Mouse (Mus musculus) MN1 (cell line): ENCODE results near the gene Capn15.

Experiments
- DNase-seq: peaks from one replicate; pipeline ENCODE4 v3.0.0-alpha.2; 2016; ENCODE audit warnings: low spot score

The Capn15 gene

DNA sequence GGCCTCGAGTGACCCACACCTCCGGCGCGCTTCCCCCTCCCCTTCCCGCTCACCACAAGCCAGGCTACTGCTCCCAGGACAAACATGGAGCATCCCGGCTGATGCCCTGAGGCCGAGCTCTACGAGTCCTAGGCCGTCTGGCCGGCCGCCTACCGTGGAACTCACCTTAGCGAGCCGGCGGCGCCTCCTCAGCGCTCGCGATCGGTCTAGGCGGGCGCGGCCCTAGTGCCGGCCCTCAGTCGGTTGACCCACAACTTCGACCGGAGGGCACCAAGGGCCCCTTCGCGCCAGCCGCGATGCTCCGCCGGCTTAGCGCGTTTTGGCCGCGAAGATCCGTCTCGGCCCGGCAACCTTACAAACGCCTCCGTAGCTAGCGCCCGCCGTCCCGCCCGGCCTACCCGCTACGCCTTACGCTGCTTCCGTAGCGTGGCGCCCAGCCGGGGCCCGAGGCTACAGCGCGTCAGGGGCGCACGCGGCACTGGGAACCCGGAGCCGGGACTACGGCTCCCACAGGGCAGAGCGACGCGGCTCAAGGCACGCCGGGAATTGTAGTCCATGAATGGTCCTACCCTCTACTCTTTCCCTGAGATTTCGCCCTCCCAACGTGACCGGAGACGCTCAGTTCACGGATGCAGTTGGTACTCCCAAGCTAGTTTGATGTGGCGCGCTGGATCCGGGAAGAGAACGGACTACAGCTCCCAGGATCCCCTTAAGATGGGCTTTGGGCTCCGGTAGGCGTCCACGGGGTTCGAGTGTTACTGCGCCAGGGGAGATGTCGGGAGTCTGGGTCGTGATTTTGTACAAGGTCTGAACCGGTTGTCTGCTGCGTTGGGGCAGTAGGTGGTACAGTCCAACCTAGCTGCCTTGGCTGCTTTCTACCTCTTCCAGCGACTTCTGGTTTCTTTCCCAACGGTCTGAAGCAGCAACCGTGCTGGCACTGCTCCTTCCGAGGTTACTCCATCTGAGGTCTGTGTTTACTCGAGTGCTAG is at the start of gene Capn15:
TSS of gene Capn15 (minus strand) at position 491 of the 989 bp plus-strand sequence.
- DNase-seq: peak; percentile 96

- no peak for DNase-seq
Observed at GRCm38 (mm10) chr17:26032037-26032436, 46.4 kb upstream of the Capn15 start.

DNA sequence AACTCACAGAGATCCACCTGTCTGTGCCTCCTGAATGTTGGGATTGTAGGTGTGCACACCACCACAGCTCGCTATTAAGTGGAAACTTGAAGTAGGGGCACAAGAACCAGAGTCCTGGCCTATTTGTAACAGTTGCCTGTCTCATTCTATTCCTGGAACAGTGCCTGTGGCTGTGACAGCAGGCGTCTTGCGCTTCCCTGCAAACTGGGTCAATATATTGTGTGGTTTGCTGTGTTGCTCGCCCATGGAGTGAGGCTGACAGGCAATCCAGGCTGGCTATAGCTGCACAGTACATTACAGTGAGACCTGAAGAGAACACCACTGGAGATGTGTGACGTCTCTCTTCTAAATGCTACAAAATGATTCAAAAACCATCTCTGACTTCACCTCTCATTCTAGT is 46.0 kb upstream of the Capn15 start:
- DNase-seq: no peak

DNA sequence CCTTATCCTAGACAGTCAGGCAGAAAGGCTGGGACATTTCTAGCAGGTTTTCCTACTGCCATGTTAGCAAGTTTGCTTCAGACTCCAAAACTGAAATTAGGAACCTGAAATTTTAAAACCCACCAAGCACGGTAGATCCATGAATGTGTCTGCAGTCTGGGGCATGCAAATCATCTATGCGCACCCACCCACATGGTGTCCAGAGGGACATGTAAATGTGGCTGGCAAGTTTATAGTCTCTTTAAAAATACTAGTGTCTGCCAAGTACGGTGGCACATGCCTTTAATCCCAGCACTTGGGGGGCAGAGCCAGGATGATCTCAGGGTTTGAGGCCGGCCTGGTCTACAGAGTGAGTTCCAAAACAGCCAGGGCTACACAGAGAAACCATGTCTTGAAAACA is 42.7 kb upstream of the Capn15 start:
- DNase-seq: no peak

GRCm38 (mm10) chr17:26024674-26025073 is 39.1 kb upstream of the Capn15 start:
- DNase-seq: no peak

- DNase-seq: no peak
Observed at GRCm38 (mm10) chr17:26023966-26024365, 38.4 kb upstream of the Capn15 start.

DNA sequence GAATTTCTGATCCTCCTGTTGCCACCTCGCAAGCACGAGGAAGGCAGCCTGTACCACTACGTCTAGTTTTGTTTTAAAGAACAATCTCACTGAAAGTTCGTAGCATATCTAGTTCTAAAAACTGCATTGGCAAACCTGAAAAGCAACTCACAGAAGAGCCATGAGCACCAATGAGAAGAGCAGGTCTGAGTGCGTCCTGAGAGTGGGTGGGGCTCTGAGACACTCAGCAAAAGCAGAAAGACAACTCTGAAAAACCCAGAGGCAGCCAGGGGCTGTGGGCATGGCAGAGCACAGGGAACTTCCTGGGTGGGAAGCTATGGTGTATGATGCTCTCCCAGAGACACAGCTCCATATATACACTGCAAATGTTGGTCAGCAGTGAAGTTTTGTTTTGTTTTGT is 37.6 kb upstream of the Capn15 start:
- DNase-seq: no peak

GRCm38 (mm10) chr17:26021728-26022341 is 36.2 kb upstream of the Capn15 start:
- DNase-seq: no peak

GRCm38 (mm10) chr17:26020848-26021347 is 35.3 kb upstream of the Capn15 start:
- DNase-seq: no peak

DNA sequence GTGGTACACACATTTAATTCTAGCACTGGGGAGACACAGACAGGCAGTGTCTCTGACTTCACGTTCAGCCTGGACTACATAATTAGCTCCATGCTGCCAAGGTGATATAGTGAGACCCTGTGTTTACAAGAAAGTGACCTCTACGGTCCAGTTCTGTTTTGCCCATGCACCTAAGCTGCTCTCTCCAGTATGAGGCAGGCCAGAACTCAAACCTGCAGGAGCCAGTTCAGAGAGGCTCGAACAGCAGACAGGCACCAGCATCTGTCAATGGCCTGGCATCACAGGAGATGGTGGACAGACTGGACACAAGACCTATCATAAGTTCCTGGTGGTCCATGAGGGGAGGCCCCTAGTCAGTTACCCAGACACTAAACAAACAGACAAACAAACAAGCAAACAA is 32.8 kb upstream of the Capn15 start:
- no peak for DNase-seq

DNA sequence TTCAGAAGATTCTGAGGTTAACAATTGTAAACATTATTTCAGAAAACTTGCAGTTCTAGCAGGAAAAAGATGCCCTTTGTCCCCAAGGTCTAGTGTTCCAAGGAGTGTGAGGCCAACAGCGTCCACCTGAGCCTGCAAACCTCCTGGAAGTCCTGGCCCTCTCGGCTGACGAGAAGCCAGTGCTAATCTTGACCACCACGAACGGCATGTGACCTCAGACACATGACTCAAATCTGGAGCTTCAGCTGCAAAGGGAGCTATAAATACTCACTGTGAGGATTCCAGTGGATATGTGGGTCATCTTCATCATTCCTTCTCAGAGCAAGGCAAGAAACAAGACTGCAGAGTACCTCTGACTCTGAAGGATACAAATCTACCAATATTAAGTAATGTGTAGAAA is 32.4 kb upstream of the Capn15 start:
- DNase-seq: no peak

- DNase-seq: no peak
Observed at GRCm38 (mm10) chr17:26017021-26017420, 31.4 kb upstream of the Capn15 start.

GRCm38 (mm10) chr17:26013711-26014110 is 28.1 kb upstream of the Capn15 start:
- DNase-seq: no peak

DNA sequence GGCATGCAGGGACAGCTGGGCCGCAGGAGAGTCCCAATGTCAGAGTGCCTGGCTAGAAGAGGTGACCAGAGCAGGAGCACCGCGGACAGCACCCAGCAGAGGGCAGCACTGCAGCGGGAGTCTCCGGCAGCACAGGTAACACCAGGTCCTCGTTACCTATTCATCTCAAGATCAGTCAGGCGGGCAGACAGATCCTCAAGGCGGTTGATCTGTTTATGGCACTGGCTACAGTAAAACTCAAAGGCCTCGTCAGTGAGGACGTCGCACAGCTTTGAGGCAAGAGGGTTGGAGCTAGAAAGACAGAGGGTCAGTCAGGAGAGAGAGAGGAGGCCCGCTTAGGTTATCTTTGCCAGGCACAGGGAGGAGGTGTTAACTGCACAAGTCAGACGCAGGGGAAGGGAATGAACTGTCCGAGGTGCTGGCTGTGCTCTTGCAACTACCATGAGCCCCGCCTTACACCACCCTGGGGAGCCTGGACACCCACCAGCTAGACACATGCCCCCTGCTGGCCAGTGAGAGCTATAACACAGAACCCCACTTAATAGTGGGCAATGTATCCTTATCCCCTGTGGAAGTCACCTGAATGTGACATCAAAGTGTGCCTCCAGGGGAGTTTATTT is 26.4 kb upstream of the Capn15 start:
- DNase-seq: peak; percentile 62

- DNase-seq: peak; percentile 82
Observed at GRCm38 (mm10) chr17:26009540-26009939, 23.9 kb upstream of the Capn15 start.

DNA sequence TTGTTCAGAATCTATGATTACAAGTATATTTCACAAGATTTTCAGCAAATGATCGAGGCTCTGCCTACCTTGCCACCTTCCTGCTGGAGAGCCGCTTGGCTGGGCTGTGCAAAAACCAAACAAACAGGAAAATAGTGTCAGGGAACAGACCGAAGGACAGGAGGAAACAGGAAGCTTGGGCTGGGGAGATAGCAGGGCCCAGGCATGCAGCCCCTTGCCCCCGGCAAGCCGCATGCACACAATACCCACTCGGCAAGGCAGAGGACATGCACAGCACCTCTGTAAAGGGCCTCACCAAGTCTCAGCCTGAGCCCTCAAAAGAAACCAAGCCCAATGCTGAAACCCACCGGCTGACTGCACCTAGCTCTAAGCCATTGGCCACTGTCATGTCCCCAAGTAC is 23.2 kb upstream of the Capn15 start:
- DNase-seq: no peak

- no peak for DNase-seq
Observed at GRCm38 (mm10) chr17:26008331-26008730, 22.7 kb upstream of the Capn15 start.

- DNase-seq: no peak
Observed at GRCm38 (mm10) chr17:26007646-26008045, 22.1 kb upstream of the Capn15 start.

DNA sequence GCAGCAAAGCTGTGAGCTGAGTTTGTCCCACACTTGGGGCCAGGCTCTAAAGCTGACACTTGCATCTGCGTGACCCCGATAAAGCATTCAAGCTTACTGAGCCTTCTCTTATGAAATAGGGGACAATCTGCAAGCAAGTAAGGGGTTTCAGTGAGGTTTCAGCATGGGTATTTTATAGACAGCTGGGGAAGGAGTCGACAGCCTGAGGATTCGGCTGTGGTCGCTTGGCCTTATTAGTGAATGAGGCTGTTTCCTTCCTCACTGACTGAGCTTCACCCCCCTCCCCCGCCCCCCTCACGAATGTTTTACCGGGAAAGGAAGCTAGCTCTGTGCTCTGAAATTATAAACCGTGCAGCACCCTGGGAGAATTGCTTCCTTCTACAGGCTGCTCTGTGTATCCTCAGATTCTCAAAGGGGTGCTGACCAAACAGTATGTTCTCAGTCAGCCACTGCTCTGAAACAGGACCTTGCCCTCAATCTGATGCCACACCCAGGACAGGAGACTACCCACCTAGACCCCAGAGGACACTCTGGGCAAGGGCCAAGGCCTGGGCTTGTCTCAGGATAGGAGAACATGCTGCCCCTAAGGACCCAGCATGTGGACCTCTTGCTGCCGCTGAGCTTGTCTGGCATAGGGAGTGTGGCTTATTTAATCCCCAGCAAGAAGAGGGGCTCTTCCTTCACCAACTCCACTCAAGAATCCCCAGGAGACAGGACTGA is 20.3 kb upstream of the Capn15 start:
- no peak for DNase-seq

GRCm38 (mm10) chr17:26004711-26005110 is 19.1 kb upstream of the Capn15 start:
- DNase-seq: no peak

DNA sequence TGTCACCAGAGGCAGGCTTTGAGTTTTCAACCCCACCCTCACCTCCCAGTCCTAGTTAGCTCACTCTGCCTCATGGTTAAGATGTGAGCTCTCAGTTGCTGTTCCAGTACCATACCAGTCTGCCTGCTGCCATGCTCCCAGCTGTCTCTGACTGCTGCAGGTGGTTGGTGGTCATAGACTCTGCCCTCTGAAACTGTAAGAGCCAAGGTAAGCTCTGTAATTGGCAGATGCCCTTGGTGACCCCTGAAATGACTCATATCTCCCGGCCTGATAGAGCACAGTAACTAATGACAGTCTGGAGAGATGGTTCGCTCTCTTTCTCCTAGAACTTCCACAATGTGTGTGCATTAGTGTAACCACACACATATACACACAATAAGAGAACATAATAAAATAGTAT is 18.3 kb upstream of the Capn15 start:
- DNase-seq: no peak

GRCm38 (mm10) chr17:25998425-25998824 is 12.8 kb upstream of the Capn15 start:
- no peak for DNase-seq
